Mouse (Mus musculus): ENCODE results near the gene Capn5. TPM values are rescaled to one million over a fixed set of nuclear protein-coding genes. Genes with fewer than 3 reads are reported as not detected.

Gene Capn5
- polyA plus RNA-seq, 1 experiment from 2014 or later: 26.5 TPM

Other genes starting within 250 kb of the Capn5 start
- 16.6 and 19.3 TPM in 2 replicates for gene Myo7a, start 58.8 kb downstream of the Capn5 start, polyA plus RNA-seq (2015; fragmentation: Nextera tagmentation; extraction: Ambion mirVana)
- 0.56 and 0.62 TPM in 2 replicates for gene Omp, start 32.8 kb downstream of the Capn5 start, polyA plus RNA-seq (2015; fragmentation: Nextera tagmentation; extraction: Ambion mirVana)
- 0.31 and 0.45 TPM in 2 replicates for gene B3gnt6, start 21.2 kb upstream of the Capn5 start, polyA plus RNA-seq (2015; fragmentation: Nextera tagmentation; extraction: Ambion mirVana)
- 26.3 and 28.2 TPM in 2 replicates for gene Acer3, start 142.9 kb upstream of the Capn5 start, polyA plus RNA-seq (2015; fragmentation: Nextera tagmentation; extraction: Ambion mirVana)
- 8.9 and 9.3 TPM in 2 replicates for gene Tsku, start 183.1 kb upstream of the Capn5 start, polyA plus RNA-seq (2015; fragmentation: Nextera tagmentation; extraction: Ambion mirVana)

Measured in hindbrain, embryonic 15.5 days (tissue).